Mouse (Mus musculus): ENCODE measurements around the gene Spata46. TPM values are rescaled to one million over a fixed set of nuclear protein-coding genes. Genes with fewer than 3 reads are reported as not detected.

Gene Spata46
- polyA plus RNA-seq, 1 experiment from 2014 or later, result 1.5 TPM

DNA sequence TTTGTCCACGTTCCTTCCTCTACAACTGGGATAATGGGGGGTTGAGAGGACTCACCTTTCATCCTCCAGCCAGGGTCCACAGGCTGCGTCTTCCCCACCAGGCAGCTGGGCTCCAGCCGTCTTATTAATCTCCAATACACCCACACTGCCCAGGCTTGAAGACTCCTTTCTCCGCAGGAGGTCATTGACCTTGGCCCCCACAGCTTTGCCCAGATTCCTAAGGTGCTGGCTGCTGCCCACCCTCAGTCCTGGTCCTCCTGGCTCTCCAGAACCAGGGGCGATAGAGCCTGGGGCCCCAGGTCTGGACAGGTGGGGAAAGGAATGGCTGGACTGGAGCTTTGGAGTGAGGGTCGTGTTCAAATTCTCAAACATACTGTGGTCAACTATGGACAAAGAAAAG is 6.1 kb upstream of the Spata46 start:
- no peak for ATAC-seq (ENCODE audit: insufficient number of reproducible peaks, insufficient read depth, low FRiP score, low TSS enrichment, low read depth)
- WGBS, result 71% methylated on average over 6 of the region's 6 CpGs
- H3K4me1 ChIP-seq (replicated peaks), result no peaks in the 10 kb centered on the region
- H3K9ac ChIP-seq (replicated peaks), result no peak overlapping the region
- H3K4me3 ChIP-seq (replicated peaks), result no peak overlapping the region
- no peak overlapping the region for H3K4me2 ChIP-seq
- no peaks in the 10 kb centered on the region for H3K9me3 ChIP-seq
- no peak overlapping the region for H3K27ac ChIP-seq
- H3K27me3 ChIP-seq, result no peaks in the 10 kb centered on the region
- H3K36me3 ChIP-seq, result no peaks in the 10 kb centered on the region

DNA sequence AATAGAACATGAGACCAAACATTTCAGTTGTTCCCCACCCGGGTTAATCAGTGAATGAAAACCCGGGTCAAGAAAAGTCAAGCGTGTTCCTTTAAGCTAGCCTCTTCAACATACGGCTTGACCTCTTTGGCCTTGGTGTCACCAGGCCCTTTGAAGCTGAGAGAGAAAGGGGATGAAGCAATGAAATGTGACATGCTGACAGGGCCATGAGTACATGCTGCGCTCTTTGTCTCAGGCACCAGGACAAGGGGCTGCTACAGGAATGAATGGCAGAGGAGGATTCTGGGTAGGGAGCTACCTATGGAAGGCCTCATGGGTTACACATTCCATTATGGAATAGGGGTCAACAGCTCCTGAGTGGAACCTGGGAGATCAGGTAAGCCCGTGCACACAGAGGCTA is 5.5 kb upstream of the Spata46 start:
- no peak overlapping the region for H3K4me3 ChIP-seq (replicated peaks)
- no peaks in the 10 kb centered on the region for H3K27me3 ChIP-seq
- 75% methylated on average over 6 of the region's 6 CpGs for WGBS
- no peak overlapping the region for H3K4me2 ChIP-seq
- H3K36me3 ChIP-seq, result no peaks in the 10 kb centered on the region
- no peak overlapping the region for H3K9ac ChIP-seq (replicated peaks)
- H3K9me3 ChIP-seq, result no peaks in the 10 kb centered on the region
- H3K27ac ChIP-seq, result no peak overlapping the region
- no peaks in the 10 kb centered on the region for H3K4me1 ChIP-seq (replicated peaks)
- no peak for ATAC-seq (ENCODE audit: insufficient number of reproducible peaks, insufficient read depth, low FRiP score, low TSS enrichment, low read depth)

DNA sequence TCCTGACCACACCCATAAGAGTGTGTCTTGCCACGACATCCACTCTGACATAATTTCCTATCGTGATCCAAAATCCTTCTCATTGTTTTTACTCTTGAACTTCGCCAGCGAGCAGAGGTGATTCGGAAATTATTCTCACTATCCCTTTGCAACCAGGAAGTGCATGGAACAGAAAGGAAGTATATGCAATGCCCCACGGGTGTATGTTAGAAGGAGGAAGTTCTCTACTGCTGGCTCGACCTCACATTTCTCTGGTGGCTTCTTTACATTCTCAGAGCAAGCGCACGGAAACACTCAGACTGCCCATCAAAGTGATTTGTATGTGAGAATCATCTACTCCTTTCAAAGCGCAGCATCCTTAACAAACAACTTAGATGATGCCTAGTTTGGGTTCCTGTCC is 3.6 kb upstream of the Spata46 start:
- H3K27me3 ChIP-seq, result no peaks in the 10 kb centered on the region
- H3K4me1 ChIP-seq (replicated peaks), result no peaks in the 10 kb centered on the region
- no peak overlapping the region for H3K4me3 ChIP-seq (replicated peaks)
- 90% methylated on average over 10 of the region's 10 CpGs for WGBS
- H3K4me2 ChIP-seq, result no peak overlapping the region
- no peaks in the 10 kb centered on the region for H3K36me3 ChIP-seq
- no peak for ATAC-seq (ENCODE audit: insufficient number of reproducible peaks, insufficient read depth, low FRiP score, low TSS enrichment, low read depth)
- H3K9ac ChIP-seq (replicated peaks), result no peak overlapping the region
- no peak overlapping the region for H3K27ac ChIP-seq
- H3K9me3 ChIP-seq, result no peaks in the 10 kb centered on the region

DNA sequence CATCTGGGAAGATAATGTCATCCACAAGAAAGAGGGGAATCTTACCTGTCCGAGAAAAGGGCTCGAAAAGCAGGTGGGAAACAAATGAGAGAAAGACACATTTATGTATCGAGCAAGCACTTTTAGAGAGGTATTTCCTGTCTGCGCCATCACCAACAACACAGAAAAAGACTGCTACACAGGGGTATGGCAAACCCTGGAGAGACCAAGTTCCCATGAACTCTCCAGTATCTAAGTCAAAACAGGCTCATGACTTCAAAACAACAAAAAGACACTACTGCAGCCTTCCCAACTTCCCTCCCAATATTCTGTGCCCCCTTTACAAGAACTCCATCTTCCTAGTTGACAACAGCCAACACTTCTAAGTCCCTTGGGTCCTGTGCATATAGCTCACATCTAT is 2.4 kb upstream of the Spata46 start, which contains the start of gene Gm7694:
Gm7694 (minus strand) TSS at position 101 of the 400 bp plus-strand sequence.
- 94% methylated on average over 4 of the region's 4 CpGs for WGBS
- no peak within 1 kb of the TSS for H3K4me3 ChIP-seq (replicated peaks)
- H3K9ac ChIP-seq (replicated peaks), result no peak within 1 kb of the TSS
- no peak within 1 kb of the TSS for H3K4me2 ChIP-seq
- H3K4me1 ChIP-seq (replicated peaks), result 0 out of 2 replicates have a peak, but pooled peaks cover under 1% of the 10 kb centered on the region
- no peaks in the 10 kb centered on the region for H3K36me3 ChIP-seq
- no peak within 1 kb of the TSS for H3K27ac ChIP-seq
- ATAC-seq (ENCODE audit: insufficient number of reproducible peaks, insufficient read depth, low FRiP score, low TSS enrichment, low read depth), result no peak
- H3K27me3 ChIP-seq, result no peaks in the 10 kb centered on the region
- no peaks in the 10 kb centered on the region for H3K9me3 ChIP-seq

DNA sequence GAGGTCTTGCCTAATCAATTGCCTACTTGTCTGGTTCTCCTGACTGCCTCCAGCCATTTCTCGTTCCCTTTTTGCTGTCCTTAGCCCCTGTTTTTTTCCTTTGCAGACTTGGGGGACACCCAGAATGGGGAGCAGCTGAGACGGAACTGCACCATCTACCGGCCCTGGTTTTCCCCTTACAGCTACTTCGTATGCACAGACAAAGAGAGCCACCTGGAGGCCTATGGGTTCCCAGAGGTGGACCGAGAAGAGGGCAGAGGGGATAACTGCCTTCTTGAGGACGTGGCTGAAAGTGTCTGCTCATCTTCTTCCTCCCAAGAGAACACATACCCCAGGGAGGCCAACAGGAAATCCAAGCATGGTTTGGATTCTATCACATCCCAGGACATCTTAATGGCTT is 2.8 kb downstream of the Spata46 start:
- no peak overlapping the region for H3K4me3 ChIP-seq (replicated peaks)

DNA sequence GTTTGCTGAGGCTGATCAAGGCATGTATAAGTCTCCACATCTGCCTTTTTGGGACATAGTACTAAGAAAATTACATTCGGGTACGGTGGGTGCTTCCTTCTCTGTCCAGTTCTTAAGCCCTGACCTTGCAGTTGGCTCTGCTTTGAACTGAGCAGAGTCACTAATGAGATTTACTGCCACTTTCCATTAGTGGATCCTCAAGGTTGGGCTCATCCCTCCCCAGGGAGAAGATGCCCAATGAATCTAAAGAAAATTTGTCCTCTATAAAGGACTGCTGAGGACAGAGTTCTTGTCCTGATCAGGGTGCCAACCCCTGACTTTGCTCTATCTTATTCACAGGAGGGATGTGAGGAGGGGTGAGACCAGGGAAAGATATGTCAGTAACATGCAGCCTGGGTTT is 13.4 kb downstream of the Spata46 start:
- no peak for ATAC-seq (ENCODE audit: insufficient number of reproducible peaks, insufficient read depth, low FRiP score, low TSS enrichment, low read depth)
- WGBS, result 69% methylated on average over 2 of the region's 2 CpGs
- Histone ChIP-seq H3K9ac (replicated peaks) (no peak overlapping the region), H3K4me1 (replicated peaks) (0 out of 2 replicates have a peak, but pooled peaks cover 2% of the 10 kb centered on the region), H3K27ac (no peak overlapping the region), H3K36me3 (no peaks in the 10 kb centered on the region), H3K27me3 (no peaks in the 10 kb centered on the region), H3K9me3 (no peaks in the 10 kb centered on the region), H3K4me3 (replicated peaks) (no peak overlapping the region), H3K4me2 (no peak overlapping the region)

More for the DNA sequence above, 2.8 kb downstream of the Spata46 start:
- H3K4me2 ChIP-seq, result no peak overlapping the region
- H3K4me1 ChIP-seq (replicated peaks), result peaks cover 14% of the 10 kb centered on the region
- H3K9ac ChIP-seq (replicated peaks), result no peak overlapping the region
- H3K27ac ChIP-seq, result no peak overlapping the region
- no peaks in the 10 kb centered on the region for H3K27me3 ChIP-seq
- WGBS, result 78% methylated on average over 6 of the region's 6 CpGs
- no peak for ATAC-seq (ENCODE audit: insufficient number of reproducible peaks, insufficient read depth, low FRiP score, low TSS enrichment, low read depth)
- no peaks in the 10 kb centered on the region for H3K36me3 ChIP-seq
- no peaks in the 10 kb centered on the region for H3K9me3 ChIP-seq

DNA sequence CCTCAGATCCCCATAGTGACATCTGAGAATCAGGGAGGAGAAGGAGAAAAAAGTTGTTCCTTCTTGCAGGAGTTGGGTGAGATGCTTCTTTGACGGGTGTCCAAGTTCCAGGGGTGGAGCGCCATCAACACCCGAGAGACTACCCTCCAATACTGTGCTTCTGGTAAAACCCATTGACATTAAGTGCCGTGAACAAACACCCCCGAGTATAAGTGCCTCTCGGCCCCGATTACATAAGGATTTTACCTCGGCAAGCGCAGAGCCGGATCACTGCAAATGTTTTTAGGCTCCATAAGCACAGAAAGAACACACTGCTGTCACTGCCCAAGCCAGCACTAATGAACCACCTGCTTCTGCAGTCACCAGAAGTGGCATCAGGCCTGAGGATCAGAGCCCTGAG is 14.4 kb downstream of the Spata46 start:
- 90% methylated on average over 10 of the region's 10 CpGs for WGBS
- no peak overlapping the region for H3K4me3 ChIP-seq (replicated peaks)
- no peak for ATAC-seq (ENCODE audit: insufficient number of reproducible peaks, insufficient read depth, low FRiP score, low TSS enrichment, low read depth)
- H3K27me3 ChIP-seq, result no peaks in the 10 kb centered on the region
- H3K9me3 ChIP-seq, result no peaks in the 10 kb centered on the region
- no peak overlapping the region for H3K27ac ChIP-seq
- no peaks in the 10 kb centered on the region for H3K4me1 ChIP-seq (replicated peaks)
- H3K36me3 ChIP-seq, result no peaks in the 10 kb centered on the region
- H3K4me2 ChIP-seq, result no peak overlapping the region
- no peak overlapping the region for H3K9ac ChIP-seq (replicated peaks)

DNA sequence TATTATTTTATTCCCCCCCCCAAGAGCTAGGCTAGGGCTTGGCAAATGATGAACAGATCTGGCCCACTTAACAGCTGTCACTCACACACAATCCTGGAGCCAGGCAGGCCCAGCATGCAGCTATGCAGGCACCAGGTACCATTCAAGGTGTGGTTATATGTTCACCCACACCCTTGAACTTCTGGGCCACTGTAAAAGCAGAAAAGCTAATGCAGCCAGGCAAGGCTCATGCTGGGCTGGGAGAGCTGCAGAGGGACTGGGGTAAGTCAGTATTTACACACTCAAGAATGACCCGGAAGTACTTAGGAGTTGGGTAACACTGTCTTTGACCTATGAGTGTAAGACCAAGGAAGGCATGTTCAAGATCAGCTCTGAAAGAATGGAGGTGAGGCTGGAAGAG is 15.7 kb downstream of the Spata46 start:
- Histone ChIP-seq H3K4me3 (replicated peaks) (no peak overlapping the region), H3K36me3 (no peaks in the 10 kb centered on the region), H3K27ac (no peak overlapping the region), H3K27me3 (no peaks in the 10 kb centered on the region), H3K9me3 (no peaks in the 10 kb centered on the region), H3K4me1 (replicated peaks) (no peaks in the 10 kb centered on the region), H3K9ac (replicated peaks) (no peak overlapping the region), H3K4me2 (no peak overlapping the region)
- 100% methylated on average over 1 of the region's 1 CpGs for WGBS
- no peak for ATAC-seq (ENCODE audit: insufficient number of reproducible peaks, insufficient read depth, low FRiP score, low TSS enrichment, low read depth)

DNA sequence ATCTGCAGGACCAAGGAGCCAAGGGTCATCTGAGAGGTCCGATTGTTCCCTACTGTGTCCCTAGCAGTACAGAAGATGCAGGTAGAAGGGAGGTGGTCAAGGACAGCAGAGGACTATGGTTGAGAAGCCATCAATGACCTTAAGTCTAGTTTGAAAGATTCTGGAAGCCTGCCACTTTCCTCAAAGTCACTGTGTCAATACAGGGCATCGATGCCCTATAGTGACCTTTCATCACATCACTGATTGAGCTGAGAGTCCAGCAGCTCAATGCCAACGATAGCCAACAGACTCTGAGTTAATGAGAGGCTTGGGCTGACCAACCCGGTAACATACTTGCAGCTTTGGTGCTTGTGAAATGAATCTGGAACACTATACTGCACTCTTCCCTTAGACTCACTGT is 16.7 kb downstream of the Spata46 start:
- WGBS, result 87% methylated on average over 4 of the region's 4 CpGs
- no peak overlapping the region for H3K4me3 ChIP-seq (replicated peaks)
- H3K36me3 ChIP-seq, result no peaks in the 10 kb centered on the region
- no peak overlapping the region for H3K9ac ChIP-seq (replicated peaks)
- H3K4me2 ChIP-seq, result no peak overlapping the region
- H3K4me1 ChIP-seq (replicated peaks), result no peaks in the 10 kb centered on the region
- H3K9me3 ChIP-seq, result no peaks in the 10 kb centered on the region
- no peak overlapping the region for H3K27ac ChIP-seq
- no peaks in the 10 kb centered on the region for H3K27me3 ChIP-seq
- no peak for ATAC-seq (ENCODE audit: insufficient number of reproducible peaks, insufficient read depth, low FRiP score, low TSS enrichment, low read depth)

DNA sequence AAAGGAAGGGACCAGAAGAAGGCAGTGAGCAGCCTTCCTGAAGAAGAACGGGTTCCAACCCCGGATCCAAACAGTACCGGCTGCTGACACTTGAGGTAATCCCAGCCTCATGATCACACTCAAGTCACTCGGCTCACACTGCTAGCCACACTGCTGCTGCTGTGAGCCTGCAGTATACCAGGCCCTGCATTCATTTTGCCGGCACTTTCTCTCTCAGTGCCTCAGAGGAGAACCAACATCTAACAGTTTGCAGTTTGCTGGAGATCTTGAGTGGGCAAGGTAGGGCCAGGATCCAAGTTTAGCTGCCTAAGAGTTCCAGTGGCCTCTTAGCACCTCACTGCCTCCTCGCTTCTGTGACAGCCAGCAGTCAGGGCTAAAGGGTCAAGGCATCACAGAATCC is 23.3 kb downstream of the Spata46 start:
- no peak overlapping the region for H3K4me2 ChIP-seq
- H3K27ac ChIP-seq, result no peak overlapping the region
- H3K9ac ChIP-seq (replicated peaks), result no peak overlapping the region
- no peaks in the 10 kb centered on the region for H3K9me3 ChIP-seq
- H3K4me1 ChIP-seq (replicated peaks), result no peaks in the 10 kb centered on the region
- H3K36me3 ChIP-seq, result no peaks in the 10 kb centered on the region
- peaks cover 3% of the 10 kb centered on the region; the same call in 1 of the 2 replicates for H3K27me3 ChIP-seq
- WGBS, result 71% methylated on average over 6 of the region's 6 CpGs
- ATAC-seq (ENCODE audit: insufficient number of reproducible peaks, insufficient read depth, low FRiP score, low TSS enrichment, low read depth), result no peak
- H3K4me3 ChIP-seq (replicated peaks), result no peak overlapping the region

DNA sequence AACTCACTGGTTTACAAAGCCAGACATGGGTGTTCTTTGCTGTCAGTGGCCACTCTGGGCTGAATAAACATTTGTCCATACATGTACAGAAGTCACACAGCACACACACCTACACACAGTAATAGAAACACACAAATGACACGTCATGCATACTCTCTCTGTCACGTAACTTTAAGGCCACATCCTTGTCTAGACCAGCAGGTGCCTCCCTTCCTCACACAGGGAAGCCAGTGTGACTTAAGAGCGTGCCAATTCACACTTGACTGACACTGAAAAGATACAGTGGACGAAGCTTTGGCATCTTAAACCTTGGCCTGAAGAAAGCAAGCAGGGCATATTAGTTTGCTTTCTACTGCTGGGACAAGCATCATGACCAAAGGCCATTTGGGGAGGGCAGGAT is 24.2 kb downstream of the Spata46 start:
- H3K27me3 ChIP-seq, result peaks cover 3% of the 10 kb centered on the region; the same call in 1 of the 2 replicates
- no peaks in the 10 kb centered on the region for H3K36me3 ChIP-seq
- no peak overlapping the region for H3K4me2 ChIP-seq
- 82% methylated on average over 4 of the region's 4 CpGs for WGBS
- H3K4me1 ChIP-seq (replicated peaks), result no peaks in the 10 kb centered on the region
- H3K4me3 ChIP-seq (replicated peaks), result no peak overlapping the region
- H3K9me3 ChIP-seq, result no peaks in the 10 kb centered on the region
- H3K9ac ChIP-seq (replicated peaks), result no peak overlapping the region
- no peak for ATAC-seq (ENCODE audit: insufficient number of reproducible peaks, insufficient read depth, low FRiP score, low TSS enrichment, low read depth)
- H3K27ac ChIP-seq, result no peak overlapping the region

DNA sequence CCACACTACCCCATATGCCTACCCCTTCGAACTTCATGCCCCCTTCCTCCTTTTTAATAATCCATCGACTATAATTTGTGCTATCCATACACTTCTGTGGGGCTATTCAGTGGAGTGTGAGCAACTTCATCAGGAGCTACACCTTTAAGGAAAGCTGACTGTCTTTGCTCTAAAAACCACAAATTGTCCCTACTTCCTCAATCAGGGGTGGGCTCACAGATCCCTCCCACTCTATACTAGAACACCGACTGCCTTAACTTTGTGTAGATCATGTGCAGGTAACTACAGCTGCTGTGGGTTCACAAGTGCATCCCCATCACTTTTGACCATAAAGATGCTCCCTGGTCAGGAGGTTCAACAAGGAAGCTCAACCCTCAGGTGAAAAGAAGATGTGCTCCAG is 31.3 kb downstream of the Spata46 start:
- WGBS, result 91% methylated on average over 3 of the region's 3 CpGs
- Histone ChIP-seq H3K4me2 (no peak overlapping the region), H3K27ac (no peak overlapping the region), H3K4me3 (replicated peaks) (no peak overlapping the region), H3K27me3 (no peaks in the 10 kb centered on the region), H3K36me3 (no peaks in the 10 kb centered on the region), H3K9ac (replicated peaks) (no peak overlapping the region), H3K9me3 (no peaks in the 10 kb centered on the region), H3K4me1 (replicated peaks) (no peaks in the 10 kb centered on the region)
- ATAC-seq (ENCODE audit: insufficient number of reproducible peaks, insufficient read depth, low FRiP score, low TSS enrichment, low read depth), result no peak
